Mouse (Mus musculus) lung, postnatal 0 days (tissue): ENCODE results near the gene Coro1b.

Experiments
- CTCF ChIP-seq: IDR thresholded peaks from 2 replicates; pipeline ENCODE4 v1.5.1; 2016; ENCODE audit warnings: antibody characterized with exemption, mild to moderate bottlenecking
- EP300 ChIP-seq: IDR thresholded peaks from 2 replicates; pipeline ENCODE4 v1.6.1; 2016; ENCODE audit warnings: antibody characterized with exemption, mild to moderate bottlenecking, control low read depth

DNA sequence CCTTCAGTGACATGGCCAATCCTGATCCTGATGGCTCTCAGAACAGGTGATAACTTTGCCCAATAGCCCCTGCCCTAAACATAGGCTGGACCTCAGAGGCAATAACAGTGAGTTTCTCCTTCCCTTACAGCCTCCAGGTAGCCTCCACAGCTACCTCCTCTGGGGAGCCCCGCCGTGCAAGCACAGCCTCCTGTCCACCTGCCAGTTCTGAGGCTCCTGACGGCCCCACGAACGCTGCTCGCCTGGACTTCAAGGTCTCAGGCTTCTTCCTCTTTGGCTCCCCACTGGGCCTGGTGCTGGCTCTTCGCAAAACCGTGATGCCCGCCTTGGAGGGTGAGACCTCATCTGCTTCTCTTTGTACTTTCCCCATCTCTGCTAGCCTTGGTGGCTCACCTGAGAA is 39.9 kb upstream of the Coro1b start:
- TF ChIP-seq CTCF (no peak), EP300 (no peak)
